Mouse (Mus musculus) thymus, adult 2 months (tissue): Measurements from ENCODE around the gene Camk2d.

Source experiments
- CTCF ChIP-seq: fragments of 200-500 bp; IDR thresholded peaks from 2 replicates; pipeline ENCODE4 v1.5.1; 2012; ENCODE audit warnings: mild to moderate bottlenecking, control low read depth, low read length, moderate library complexity, borderline replicate concordance; ENCODE audit not compliant: control insufficient read depth, poor library complexity, insufficient read depth; ENCODE audit errors: extremely low read depth
- POLR2A ChIP-seq: fragments of 200-500 bp; IDR thresholded peaks from 2 replicates; pipeline ENCODE4 v1.6.1; 2012; ENCODE audit warnings: mild to moderate bottlenecking, low read length, control low read depth, moderate library complexity; ENCODE audit not compliant: control insufficient read depth, poor library complexity, insufficient read depth; ENCODE audit errors: extremely low read depth

DNA sequence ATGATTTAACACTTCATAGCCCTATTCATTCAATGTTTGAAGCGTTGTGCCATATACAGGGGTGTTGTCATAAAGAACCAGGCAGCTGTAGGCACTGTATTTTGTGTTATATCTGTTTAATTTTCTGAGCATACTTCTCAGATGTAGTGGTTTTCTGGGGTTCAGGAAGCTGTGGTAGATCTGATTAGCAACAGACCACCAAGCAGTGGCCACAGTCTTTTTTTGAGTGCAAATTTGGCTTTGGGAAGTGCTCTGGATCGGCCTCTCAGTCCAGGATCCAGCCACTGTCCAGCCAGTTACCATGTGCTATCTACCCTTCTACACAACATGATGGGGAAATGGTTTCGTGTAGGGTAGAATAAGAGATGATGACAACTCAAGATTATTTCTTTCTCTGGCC, 199.8 kb downstream of the Camk2d start:
- TF ChIP-seq CTCF (no peak), POLR2A (no peak)
